Mouse (Mus musculus) stomach, embryonic 15.5 days (tissue): ENCODE results near the gene Neb. TPM values are rescaled to one million over a fixed set of nuclear protein-coding genes. Genes with fewer than 3 reads are reported as not detected.

Source experiments
- ATAC-seq: fragments of 200-750 bp; cut with Nextera tagmentation; 2 replicates; pipeline ENCODE4 v1.8.0; 2017; ENCODE audit warnings: low read depth, moderate number of reproducible peaks, moderate TSS enrichment; ENCODE audit not compliant: insufficient read depth, low FRiP score
- H3K27ac ChIP-seq: fragments of 300-500 bp; sonication (generic); 2 replicates; pipeline ENCODE4 v1.5.1; 2015; ENCODE audit warnings: mild to moderate bottlenecking, inconsistent platforms
- H3K27me3 ChIP-seq: fragments of 300-500 bp; sonication (generic); replicated peaks from 2 replicates; pipeline ENCODE4 v1.6.1; 2015; ENCODE audit warnings: inconsistent platforms
- H3K36me3 ChIP-seq: fragments of 300-500 bp; sonication (generic); 2 replicates; pipeline ENCODE4 v1.6.1; 2015; ENCODE audit warnings: inconsistent platforms
- H3K4me1 ChIP-seq: fragments of 300-500 bp; sonication (generic); 2 replicates; pipeline ENCODE4 v1.6.1; 2015; ENCODE audit warnings: inconsistent platforms
- H3K4me2 ChIP-seq: fragments of 300-500 bp; sonication (generic); 2 replicates; pipeline ENCODE4 v1.6.1; 2015; ENCODE audit warnings: mild to moderate bottlenecking, inconsistent platforms
- H3K4me3 ChIP-seq: fragments of 300-500 bp; sonication (generic); replicated peaks from 2 replicates; pipeline ENCODE4 v1.5.1; 2015; ENCODE audit warnings: inconsistent platforms
- H3K9ac ChIP-seq: fragments of 300-500 bp; sonication (generic); 2 replicates; pipeline ENCODE4 v1.6.1; 2015; ENCODE audit warnings: inconsistent platforms
- H3K9me3 ChIP-seq: fragments of 300-500 bp; sonication (generic); 2 replicates; pipeline ENCODE4 v1.6.1; 2016; ENCODE audit warnings: inconsistent platforms
- WGBS: fragments of 180-500 bp; shearing (Covaris S2); methylation state at CpG from one replicate; pipeline ENCODE4 v1.1.7; 2015; 5-methylcytosine and 5-hydroxymethylcytosine counted together
- polyA plus RNA-seq: library from polyadenylated mRNA; unstranded; fragments of >200 nt; fragmentation: Nextera tagmentation; extraction: Ambion mirVana; gene quantifications from 2 replicates; pipeline ENCODE4 v1.2.1, GENCODE M21; 2015

The Neb gene
- polyA plus RNA-seq, 1 experiment from 2014 or later = 1.4 TPM

DNA sequence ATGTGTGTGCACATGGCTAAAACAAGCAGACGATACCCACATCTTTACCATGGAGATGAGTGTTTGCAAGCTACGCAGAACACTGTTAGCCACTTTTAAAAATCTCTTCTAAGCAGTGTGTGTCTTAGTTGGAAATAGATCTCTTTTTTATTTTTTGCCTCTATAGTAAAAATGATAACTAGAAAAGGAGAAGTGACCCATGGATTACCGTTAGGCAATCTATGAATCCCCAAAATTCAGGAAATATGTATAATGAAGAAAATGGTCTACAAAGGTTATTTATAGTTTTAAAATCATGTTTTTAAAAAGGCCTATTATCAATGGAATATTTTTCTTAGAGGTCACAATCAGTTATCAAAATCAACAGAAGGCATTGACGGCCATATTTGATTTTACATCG is 80.3 kb downstream of the Neb start:
- Histone ChIP-seq H3K27ac (no peak overlapping the region), H3K27me3 (no peaks in the 10 kb centered on the region), H3K4me3 (no peak overlapping the region), H3K9ac (no peak overlapping the region), H3K4me2 (no peak overlapping the region), H3K9me3 (no peaks in the 10 kb centered on the region), H3K36me3 (no peaks in the 10 kb centered on the region), H3K4me1 (no peaks in the 10 kb centered on the region)
- WGBS = 91% methylated on average over 5 of the region's 5 CpGs
- no peak for ATAC-seq

DNA sequence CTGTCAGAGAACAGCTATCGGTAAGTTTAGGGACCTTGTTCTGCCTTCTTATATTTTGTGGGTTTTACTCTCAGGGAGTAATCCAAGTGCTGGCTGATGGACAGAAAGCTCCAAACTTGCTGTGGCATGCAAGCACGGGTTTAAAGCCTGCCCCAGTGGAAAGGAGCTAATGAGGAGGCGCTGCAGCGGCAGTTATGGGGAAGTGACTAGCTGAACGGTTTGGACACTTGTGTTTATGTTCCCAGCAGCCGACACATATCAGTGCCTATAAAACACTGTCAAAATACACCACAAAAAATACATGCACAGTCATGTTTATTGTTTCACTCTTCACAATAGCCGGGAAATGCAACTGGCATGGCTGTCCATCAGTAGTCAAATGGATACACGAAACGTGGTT is 81.5 kb downstream of the Neb start:
- WGBS = 70% methylated on average over 9 of the region's 9 CpGs

DNA sequence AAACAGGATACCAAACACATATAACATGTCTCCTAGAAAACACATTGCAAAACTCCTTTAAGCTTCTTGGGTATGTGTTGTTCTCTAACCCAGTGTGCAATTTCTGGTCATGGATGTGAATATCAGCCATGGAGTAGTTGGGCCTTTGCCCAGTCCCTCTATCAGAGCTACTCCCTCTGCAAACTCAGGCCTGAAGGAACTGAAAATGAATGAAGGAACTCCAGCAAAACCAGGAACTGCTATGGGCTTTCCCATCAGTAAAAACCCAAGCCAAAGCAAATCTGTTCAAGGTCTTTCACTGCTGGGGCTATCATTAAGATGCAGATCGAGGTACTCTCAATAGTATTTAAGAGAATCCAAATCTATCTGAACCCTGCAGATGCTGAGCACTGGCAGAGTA is 90.8 kb downstream of the Neb start:
- Histone ChIP-seq H3K4me3 (no peak overlapping the region), H3K9ac (no peak overlapping the region), H3K4me1 (no peaks in the 10 kb centered on the region), H3K4me2 (no peak overlapping the region), H3K9me3 (no peaks in the 10 kb centered on the region), H3K36me3 (no peaks in the 10 kb centered on the region), H3K27ac (no peak overlapping the region), H3K27me3 (no peaks in the 10 kb centered on the region)
- no peak for ATAC-seq
- WGBS = 67% methylated on average over 1 of the region's 1 CpGs

More for the DNA sequence above, 81.5 kb downstream of the Neb start:
- H3K27me3 ChIP-seq = no peaks in the 10 kb centered on the region
- H3K27ac ChIP-seq = no peak overlapping the region
- ATAC-seq = no peak
- no peak overlapping the region for H3K4me3 ChIP-seq
- no peaks in the 10 kb centered on the region for H3K36me3 ChIP-seq
- no peak overlapping the region for H3K4me2 ChIP-seq
- H3K9me3 ChIP-seq = no peaks in the 10 kb centered on the region
- H3K4me1 ChIP-seq = no peaks in the 10 kb centered on the region
- H3K9ac ChIP-seq = no peak overlapping the region

GRCm38 (mm10) chr2:52286421-52286820 is 91.9 kb downstream of the Neb start:
- Histone ChIP-seq H3K9ac (no peak overlapping the region), H3K4me2 (no peak overlapping the region), H3K36me3 (no peaks in the 10 kb centered on the region), H3K9me3 (no peaks in the 10 kb centered on the region), H3K27me3 (no peaks in the 10 kb centered on the region), H3K4me1 (no peaks in the 10 kb centered on the region), H3K4me3 (no peak overlapping the region), H3K27ac (no peak overlapping the region)
- WGBS = 69% methylated on average over 6 of the region's 6 CpGs
- no peak for ATAC-seq

GRCm38 (mm10) chr2:52272146-52272545 is 106.1 kb downstream of the Neb start:
- no peaks in the 10 kb centered on the region for H3K36me3 ChIP-seq
- no peak overlapping the region for H3K4me2 ChIP-seq
- H3K27ac ChIP-seq = no peak overlapping the region
- ATAC-seq = no peak
- H3K4me3 ChIP-seq = no peak overlapping the region
- no peak overlapping the region for H3K9ac ChIP-seq
- H3K9me3 ChIP-seq = no peaks in the 10 kb centered on the region
- 53% methylated on average over 1 of the region's 1 CpGs for WGBS
- H3K4me1 ChIP-seq = no peaks in the 10 kb centered on the region
- H3K27me3 ChIP-seq = no peaks in the 10 kb centered on the region

DNA sequence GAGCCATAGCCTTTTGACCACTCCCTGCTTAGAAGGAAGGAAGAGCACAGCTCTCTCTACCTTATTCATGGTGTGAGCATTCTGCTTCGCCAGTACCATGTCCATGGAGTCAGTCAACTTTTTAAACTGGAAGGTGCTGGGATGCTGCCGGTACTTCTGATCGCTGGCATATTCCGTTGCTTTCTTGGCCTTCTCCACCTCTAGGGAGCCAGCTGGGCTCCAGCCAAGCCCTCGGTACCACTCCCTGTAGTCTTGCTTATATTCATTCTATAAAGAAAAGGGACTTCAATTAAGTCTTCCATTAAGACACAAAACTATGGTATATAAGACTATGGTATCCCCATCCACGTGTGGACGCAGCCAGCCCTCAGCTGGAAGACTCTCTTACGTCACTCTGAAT is 107.4 kb downstream of the Neb start:
- Histone ChIP-seq H3K4me3 (no peak overlapping the region), H3K4me2 (no peak overlapping the region), H3K9me3 (no peaks in the 10 kb centered on the region), H3K27ac (no peak overlapping the region), H3K4me1 (no peaks in the 10 kb centered on the region), H3K36me3 (no peaks in the 10 kb centered on the region), H3K27me3 (no peaks in the 10 kb centered on the region), H3K9ac (no peak overlapping the region)
- WGBS = 89% methylated on average over 8 of the region's 8 CpGs
- no peak for ATAC-seq

DNA sequence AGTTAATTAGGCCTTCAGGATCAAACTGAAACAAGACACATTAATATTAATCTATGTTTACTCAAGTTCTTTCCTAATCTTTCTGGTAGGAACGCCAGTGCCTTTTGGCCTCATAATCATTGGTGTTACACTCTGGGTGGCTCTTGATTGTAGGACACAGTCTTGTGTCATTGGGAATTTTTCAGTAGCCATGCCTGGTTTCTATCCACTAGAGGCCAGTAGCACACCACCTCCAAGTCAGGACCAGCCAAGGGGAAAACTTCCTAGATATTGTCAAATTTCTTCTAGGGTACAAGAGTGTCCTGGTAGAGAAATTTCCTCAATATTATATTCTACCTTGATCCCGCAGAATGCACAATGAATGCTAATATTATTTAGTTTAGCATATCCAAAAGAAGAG is 116.1 kb downstream of the Neb start:
- H3K9me3 ChIP-seq = no peaks in the 10 kb centered on the region
- ATAC-seq = no peak

DNA sequence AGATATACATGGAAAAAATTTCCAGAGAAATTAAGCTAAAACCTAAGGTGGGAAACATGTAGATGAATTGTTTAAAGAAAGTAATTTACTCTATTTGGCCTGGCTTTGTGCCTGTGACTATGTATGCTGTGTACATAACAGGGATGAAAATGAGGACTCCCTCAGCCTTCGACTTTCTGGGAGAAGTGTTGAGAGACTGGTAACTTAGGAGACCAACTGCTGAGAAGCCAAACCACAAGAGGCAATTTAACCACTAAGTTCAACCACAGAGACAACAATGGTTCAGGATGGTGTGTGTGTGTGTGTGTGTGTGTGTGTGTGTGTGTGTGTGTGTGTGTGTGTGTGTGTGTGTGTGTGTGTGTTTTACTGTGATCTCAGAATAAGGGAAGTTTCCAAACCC is 126.2 kb downstream of the Neb start:
- Histone ChIP-seq H3K9ac (no peak overlapping the region), H3K4me1 (no peaks in the 10 kb centered on the region), H3K36me3 (no peaks in the 10 kb centered on the region), H3K4me3 (no peak overlapping the region), H3K27me3 (no peaks in the 10 kb centered on the region), H3K9me3 (no peaks in the 10 kb centered on the region), H3K4me2 (no peak overlapping the region), H3K27ac (no peak overlapping the region)
- ATAC-seq = no peak
- WGBS = 46% methylated on average over 1 of the region's 1 CpGs

More for the DNA sequence above, 116.1 kb downstream of the Neb start:
- Histone ChIP-seq H3K4me3 (no peak overlapping the region), H3K27me3 (no peaks in the 10 kb centered on the region), H3K36me3 (no peaks in the 10 kb centered on the region), H3K27ac (no peak overlapping the region), H3K4me2 (no peak overlapping the region), H3K4me1 (no peaks in the 10 kb centered on the region), H3K9ac (no peak overlapping the region)
- WGBS = 39% methylated on average over 2 of the region's 2 CpGs

DNA sequence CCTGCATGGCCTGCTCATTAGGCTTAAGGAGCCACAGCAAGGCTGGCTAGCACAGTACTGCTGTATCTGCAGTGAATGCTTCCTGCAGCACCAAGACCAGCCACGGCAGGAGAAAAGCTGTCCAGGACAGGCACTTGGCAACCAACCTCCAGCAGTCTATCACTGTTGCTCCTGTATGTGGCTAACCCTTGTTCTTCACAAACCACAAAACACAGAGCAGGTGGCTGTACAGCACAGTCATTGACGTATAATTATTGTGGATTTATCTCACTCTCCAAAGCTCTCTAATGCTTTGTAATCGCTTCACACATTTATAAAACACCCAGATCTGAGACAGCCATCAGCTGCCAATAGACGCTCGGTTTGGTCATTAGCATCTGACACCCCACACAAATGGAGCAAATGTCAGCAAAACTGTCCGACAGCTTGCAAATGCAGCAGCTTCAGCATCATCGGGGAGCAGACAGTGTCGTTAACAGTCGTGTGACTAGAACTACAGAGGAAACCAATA is 129.9 kb downstream of the Neb start:
- Histone ChIP-seq H3K4me2 (no peak overlapping the region), H3K27me3 (no peaks in the 10 kb centered on the region), H3K36me3 (no peaks in the 10 kb centered on the region), H3K4me1 (no peaks in the 10 kb centered on the region), H3K9me3 (no peaks in the 10 kb centered on the region), H3K4me3 (no peak overlapping the region), H3K9ac (no peak overlapping the region), H3K27ac (no peak overlapping the region)
- 68% methylated on average over 9 of the region's 9 CpGs for WGBS
- no peak for ATAC-seq

DNA sequence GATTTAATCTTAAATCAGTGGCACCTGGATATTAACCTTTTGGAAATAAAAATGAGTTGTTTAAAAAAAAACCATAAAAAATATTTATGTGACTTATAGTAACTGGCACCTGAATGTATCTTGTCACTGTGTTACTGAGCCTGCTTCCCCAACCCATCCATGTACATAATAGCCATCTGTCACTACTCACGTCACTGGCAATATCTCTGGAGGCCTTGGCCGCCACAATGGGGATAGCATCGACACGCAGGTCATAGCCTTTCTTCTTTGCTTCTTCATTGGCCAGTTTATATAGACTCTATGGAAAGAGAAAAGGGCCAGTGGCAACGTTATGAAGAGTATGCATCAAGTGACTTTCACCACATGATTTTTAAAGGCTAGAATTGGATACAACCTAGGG is 133.2 kb downstream of the Neb start:
- H3K4me2 ChIP-seq = no peak overlapping the region
- ATAC-seq = no peak
- H3K9ac ChIP-seq = no peak overlapping the region
- no peak overlapping the region for H3K4me3 ChIP-seq
- WGBS = 87% methylated on average over 5 of the region's 5 CpGs
- no peaks in the 10 kb centered on the region for H3K27me3 ChIP-seq
- H3K9me3 ChIP-seq = no peaks in the 10 kb centered on the region
- no peaks in the 10 kb centered on the region for H3K4me1 ChIP-seq
- no peaks in the 10 kb centered on the region for H3K36me3 ChIP-seq
- H3K27ac ChIP-seq = no peak overlapping the region

- Histone ChIP-seq H3K9ac (no peak overlapping the region), H3K4me2 (no peak overlapping the region), H3K36me3 (no peaks in the 10 kb centered on the region), H3K27me3 (no peaks in the 10 kb centered on the region), H3K4me3 (no peak overlapping the region), H3K9me3 (no peaks in the 10 kb centered on the region), H3K27ac (no peak overlapping the region), H3K4me1 (no peaks in the 10 kb centered on the region)
- WGBS = 86% methylated on average over 1 of the region's 1 CpGs
- no peak for ATAC-seq
Measured at GRCm38 (mm10) chr2:52242691-52243090, 135.6 kb downstream of the Neb start.

DNA sequence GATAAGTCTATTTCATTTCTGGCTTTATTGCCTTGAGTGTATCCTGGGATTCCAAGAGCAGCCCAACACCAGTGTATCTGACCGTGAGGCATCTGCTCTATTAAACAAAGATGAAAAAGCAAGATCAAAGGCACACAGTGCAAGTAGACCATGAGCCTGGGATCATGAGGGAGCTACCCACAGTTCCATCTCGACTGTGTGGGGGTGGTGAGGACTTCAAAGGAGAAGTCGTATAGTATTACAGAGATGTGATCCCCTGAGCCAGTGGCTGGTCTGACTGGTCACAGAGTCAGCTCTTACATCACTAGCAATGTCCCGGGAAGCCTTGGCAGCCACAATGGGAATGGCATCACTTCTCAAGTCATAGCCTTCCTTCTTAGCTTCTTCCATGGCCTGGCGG is 140.4 kb downstream of the Neb start:
- Histone ChIP-seq H3K36me3 (no peaks in the 10 kb centered on the region), H3K9ac (no peak overlapping the region), H3K4me1 (no peaks in the 10 kb centered on the region), H3K27me3 (no peaks in the 10 kb centered on the region), H3K9me3 (no peaks in the 10 kb centered on the region), H3K4me3 (no peak overlapping the region), H3K4me2 (no peak overlapping the region), H3K27ac (no peak overlapping the region)
- 53% methylated on average over 5 of the region's 5 CpGs for WGBS
- no peak for ATAC-seq

- no peaks in the 10 kb centered on the region for H3K9me3 ChIP-seq
- H3K4me1 ChIP-seq = no peaks in the 10 kb centered on the region
- 34% methylated on average over 3 of the region's 3 CpGs for WGBS
- no peak overlapping the region for H3K27ac ChIP-seq
- H3K9ac ChIP-seq = no peak overlapping the region
- no peaks in the 10 kb centered on the region for H3K36me3 ChIP-seq
- no peak for ATAC-seq
- H3K27me3 ChIP-seq = no peaks in the 10 kb centered on the region
- no peak overlapping the region for H3K4me2 ChIP-seq
- H3K4me3 ChIP-seq = no peak overlapping the region
Measured at GRCm38 (mm10) chr2:52227584-52227983, 150.7 kb downstream of the Neb start.
